ENCODE assay signal across 8 mouse cellular contexts in the genomic region with DNA sequence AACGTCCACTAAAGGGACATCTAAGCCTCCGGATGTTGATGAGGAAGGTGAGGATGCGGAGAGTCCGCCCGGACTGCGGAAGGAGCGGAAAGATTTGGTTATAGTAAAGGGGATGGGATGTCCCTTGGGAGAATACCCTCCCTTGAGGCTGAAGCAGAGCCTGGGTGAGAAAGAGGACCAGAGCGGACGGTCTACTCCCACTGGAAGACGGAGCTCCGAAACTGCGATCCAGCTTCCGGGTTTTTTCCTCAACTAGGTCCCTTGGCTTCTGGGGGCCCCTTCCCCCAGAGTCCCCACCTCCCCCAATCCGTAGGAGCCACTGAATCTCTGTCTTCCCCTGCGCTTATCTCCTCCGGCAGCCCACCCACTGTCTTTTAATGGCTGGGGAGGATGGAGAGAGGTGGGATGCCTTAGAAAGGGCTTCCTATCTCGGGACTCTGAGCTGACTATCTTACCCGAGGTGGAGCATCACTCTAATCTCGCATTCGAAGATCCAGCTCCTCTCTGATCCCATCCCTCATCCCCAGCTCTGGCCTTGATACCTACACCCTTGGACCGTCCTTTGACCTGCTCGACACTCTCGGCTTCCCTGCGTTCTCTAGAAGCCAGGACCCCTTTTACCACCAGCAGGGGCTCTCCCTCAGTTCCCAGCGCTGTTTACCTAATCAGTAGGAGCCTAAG. TPM values are rescaled to one million over a fixed set of nuclear protein-coding genes. Genes with fewer than 3 reads are reported as not detected.
DNase-seq lines count a peak whose midpoint lies in the region; ATAC-seq and TF ChIP-seq lines count a peak whose summit lies in the region.

No protein-coding gene starts in this region.

- H3K36me3 ChIP-seq in intestine, postnatal 0 days (ENCODE audit: control insufficient read depth, insufficient read depth): no peaks in the 10 kb centered on the region
- H3K36me3 ChIP-seq in limb, embryonic 10.5 days: no peaks in the 10 kb centered on the region
- no peaks in the 10 kb centered on the region for H3K36me3 ChIP-seq in midbrain, embryonic 10.5 days

- no peaks in the 10 kb centered on the region for H3K9me3 ChIP-seq in intestine, postnatal 0 days (ENCODE audit: control insufficient read depth)
- no peaks in the 10 kb centered on the region for H3K9me3 ChIP-seq in limb, embryonic 10.5 days (replicated peaks)
- H3K9me3 ChIP-seq in midbrain, embryonic 10.5 days (replicated peaks): no peaks in the 10 kb centered on the region

- H3K4me1 ChIP-seq in intestine, postnatal 0 days (replicated peaks; ENCODE audit: control insufficient read depth, insufficient read depth, low read length): no peaks in the 10 kb centered on the region
- H3K4me1 ChIP-seq in limb, embryonic 10.5 days: peaks cover 27% of the 10 kb centered on the region
- peaks cover 40% of the 10 kb centered on the region for H3K4me1 ChIP-seq in midbrain, embryonic 10.5 days

- H3K4me2 ChIP-seq in intestine, postnatal 0 days (replicated peaks; ENCODE audit: low read depth): peak overlapping the region; percentile 100

- H3K9ac ChIP-seq in intestine, postnatal 0 days (ENCODE audit: low read depth, low read length): peak overlapping the region; percentile 47

- H3K4me3 ChIP-seq in intestine, postnatal 0 days (ENCODE audit: low read depth, low read length): peak overlapping the region; percentile 90
- H3K4me3 ChIP-seq in limb, embryonic 10.5 days: peak overlapping the region; percentile 86
- H3K4me3 ChIP-seq in midbrain, embryonic 10.5 days: peak overlapping the region; percentile 86

- no peak for ATAC-seq in intestine, postnatal 0 days

- under 1% methylated on average over 25 of the region's 25 CpGs for WGBS in intestine, postnatal 0 days
- WGBS in limb, embryonic 10.5 days: under 1% methylated on average over 25 of the region's 25 CpGs
- WGBS in midbrain, embryonic 10.5 days: under 1% methylated on average over 25 of the region's 25 CpGs

- H3K27me3 ChIP-seq in intestine, postnatal 0 days (replicated peaks; ENCODE audit: control insufficient read depth, insufficient read depth, low read length): 0 out of 2 replicates have a peak, but pooled peaks cover 4% of the 10 kb centered on the region
- no peaks in the 10 kb centered on the region for H3K27me3 ChIP-seq in limb, embryonic 10.5 days (ENCODE audit: low read depth, poor library complexity, severe bottlenecking)
- peaks cover 4% of the 10 kb centered on the region; the same call in 1 of the 2 replicates for H3K27me3 ChIP-seq in midbrain, embryonic 10.5 days (ENCODE audit: low read depth, poor library complexity, severe bottlenecking)

- DNase-seq in adrenal gland, postnatal 14 days: peak; percentile 54
- DNase-seq in embryo, embryonic 11 days: peak; percentile 85
- peak; percentile 37 to 38 for DNase-seq in gastrocnemius, postnatal 4 days (ENCODE audit: low spot score in 2 of 2)
- DNase-seq in limb, embryonic 10.5 days (ENCODE audit: low spot score): peak; percentile 63
- DNase-seq in midbrain, embryonic 10.5 days (ENCODE audit: low spot score): peak; percentile 79
- DNase-seq in skeletal muscle tissue, adult 2 months (ENCODE audit: low read depth, low spot score): peak; percentile 19
- no peak for DNase-seq in spleen, postnatal 36 days (ENCODE audit: low spot score in 2 of 2)

- H3K27ac ChIP-seq in intestine, postnatal 0 days (ENCODE audit: low read depth, low read length): no peak overlapping the region
- peak overlapping the region; percentile 92 for H3K27ac ChIP-seq in limb, embryonic 10.5 days
- peak overlapping the region; percentile 96 for H3K27ac ChIP-seq in midbrain, embryonic 10.5 days (replicated peaks)

- TF ChIP-seq CTCF in intestine, postnatal 0 days (IDR thresholded peaks at IDR 0.05; ENCODE audit: low read depth): 0 out of 2 replicates have a peak, but pooled peaks have one; percentile 19

RNA-seq across cellular contexts. Expression of a gene that starts 1.0 kb away (rescaled TPM):
- total RNA-seq in adrenal gland, postnatal 14 days (2021): 21.3 and 24.0 TPM in 2 replicates
- 10 to 100 TPM; 31.5 to 31.8 TPM for total RNA-seq in gastrocnemius, postnatal 4 days (2021)
- polyA plus RNA-seq in intestine, postnatal 0 days (2015; fragmentation: Nextera tagmentation; extraction: Ambion mirVana): 2.8 and 3.2 TPM in 2 replicates
- 4.2 and 5.6 TPM in 2 replicates for polyA plus RNA-seq in limb, embryonic 10.5 days (2016; fragmentation: Nextera tagmentation; extraction: Ambion mirVana)
- 5.8 and 6.6 TPM in 2 replicates for polyA plus RNA-seq in midbrain, embryonic 10.5 days (2016; fragmentation: Nextera tagmentation; extraction: Ambion mirVana)

Comparison
In these comparisons a context has a peak if more than half of its experiments do, and no peak if none do; other contexts are left out.
1. DNase-seq: peak in adrenal gland, postnatal 14 days (single experiment), embryo, embryonic 11 days (single experiment), gastrocnemius, postnatal 4 days (2 of 2), limb, embryonic 10.5 days (single experiment), midbrain, embryonic 10.5 days (single experiment) and skeletal muscle tissue, adult 2 months (single experiment); none in spleen, postnatal 36 days (0 of 2).
2. Peak in every context shown above with its lines, with median percentiles within 50 percentile points of each other: H3K4me3 ChIP-seq.